Mouse (Mus musculus) forebrain, embryonic 16.5 days (tissue): Measurements from ENCODE around the gene 4921539E11Rik. TPM values are rescaled to one million over a fixed set of nuclear protein-coding genes. Genes with fewer than 3 reads are reported as not detected.

Experiments used
- ATAC-seq: fragments of 200-750 bp; cut with Nextera tagmentation; 2 replicates; pipeline ENCODE4 v1.8.0; 2017; ENCODE audit warnings: mild to moderate bottlenecking, moderate library complexity
- H3K27ac ChIP-seq: fragments of 300-500 bp; sonication (generic); 2 replicates; pipeline ENCODE4 v1.5.1; 2014; ENCODE audit warnings: low read length, control low read depth
- H3K27me3 ChIP-seq: fragments of 300-500 bp; sonication (generic); replicated peaks from 2 replicates; pipeline ENCODE4 v1.6.1; 2014; ENCODE audit warnings: low read length; ENCODE audit not compliant: control insufficient read depth, insufficient read depth
- H3K36me3 ChIP-seq: fragments of 300-500 bp; sonication (generic); 2 replicates; pipeline ENCODE4 v1.6.1; 2014; ENCODE audit not compliant: control insufficient read depth, insufficient read depth
- H3K4me1 ChIP-seq: fragments of 300-500 bp; sonication (generic); replicated peaks from 2 replicates; pipeline ENCODE4 v1.6.1; 2014; ENCODE audit warnings: low read length; ENCODE audit not compliant: control insufficient read depth, insufficient read depth
- H3K4me2 ChIP-seq: fragments of 300-500 bp; sonication (generic); 2 replicates; pipeline ENCODE4 v1.6.1; 2014; ENCODE audit warnings: mild to moderate bottlenecking, low read length, control low read depth
- H3K4me3 ChIP-seq: fragments of 300-500 bp; sonication (generic); replicated peaks from 2 replicates; pipeline ENCODE4 v1.5.1; 2014; ENCODE audit warnings: mild to moderate bottlenecking, low read length, control low read depth
- H3K9ac ChIP-seq: fragments of 300-500 bp; sonication (generic); replicated peaks from 2 replicates; pipeline ENCODE4 v1.6.1; 2014; ENCODE audit warnings: low read depth, low read length, control low read depth
- H3K9me3 ChIP-seq: fragments of 300-500 bp; sonication (generic); 2 replicates; pipeline ENCODE4 v1.6.1; 2016; ENCODE audit warnings: low read length; ENCODE audit not compliant: control insufficient read depth
- WGBS: fragments of 180-500 bp; shearing (Covaris S2); extraction: QIAGEN DNeasy Blood & Tissue Kit; methylation state at CpG from one replicate; pipeline ENCODE4 v1.1.7; 2014; 5-methylcytosine and 5-hydroxymethylcytosine counted together
- polyA plus RNA-seq: library from polyadenylated mRNA; unstranded; fragments of >200 nt; fragmentation: Nextera tagmentation; extraction: Ambion mirVana; gene quantifications from 2 replicates; pipeline ENCODE4 v1.2.1, GENCODE M21; 2015

4921539E11Rik gene
- polyA plus RNA-seq, 1 experiment from 2014 or later: not detected

GRCm38 (mm10) chr4:103214498-103214924 is 76.2 kb downstream of the 4921539E11Rik start:
- no peaks in the 10 kb centered on the region; the same call in 1 of the 2 replicates for H3K36me3 ChIP-seq
- peak overlapping the region; percentile 99 for H3K27ac ChIP-seq
- peak overlapping the region; percentile 46 for H3K4me2 ChIP-seq
- H3K4me3 ChIP-seq: peak overlapping the region; percentile 84
- peak; percentile 83 for ATAC-seq
- H3K27me3 ChIP-seq: no peaks in the 10 kb centered on the region
- peak overlapping the region; percentile 99 for H3K9ac ChIP-seq
- no peaks in the 10 kb centered on the region for H3K9me3 ChIP-seq
- WGBS: under 1% methylated on average over 47 of the region's 48 CpGs
- H3K4me1 ChIP-seq: peaks cover 9% of the 10 kb centered on the region

GRCm38 (mm10) chr4:103213859-103214497 is 76.7 kb downstream of the 4921539E11Rik start:
- Histone ChIP-seq H3K4me1 (peaks cover 9% of the 10 kb centered on the region), H3K36me3 (no peaks in the 10 kb centered on the region; the same call in 1 of the 2 replicates), H3K27ac (peak overlapping the region; percentile 99), H3K4me2 (peak overlapping the region; percentile 46), H3K27me3 (no peaks in the 10 kb centered on the region), H3K9me3 (no peaks in the 10 kb centered on the region), H3K4me3 (peak overlapping the region; percentile 84), H3K9ac (peak overlapping the region; percentile 99)
- ATAC-seq: no peak
- 3% methylated on average over 30 of the region's 30 CpGs for WGBS

GRCm38 (mm10) chr4:103208553-103208952 is 82.1 kb downstream of the 4921539E11Rik start:
- Histone ChIP-seq H3K4me2 (no peak overlapping the region), H3K9me3 (no peaks in the 10 kb centered on the region), H3K27me3 (no peaks in the 10 kb centered on the region), H3K36me3 (no peaks in the 10 kb centered on the region; the same call in 1 of the 2 replicates), H3K27ac (no peak overlapping the region), H3K9ac (no peak overlapping the region), H3K4me1 (peaks cover 5% of the 10 kb centered on the region), H3K4me3 (no peak overlapping the region)
- no peak for ATAC-seq
- WGBS: 93% methylated on average over 1 of the region's 1 CpGs

GRCm38 (mm10) chr4:103203646-103204045 is 87.0 kb downstream of the 4921539E11Rik start:
- no peaks in the 10 kb centered on the region for H3K9me3 ChIP-seq
- H3K36me3 ChIP-seq: peaks cover 7% of the 10 kb centered on the region; the same call in 1 of the 2 replicates
- 26% methylated on average over 2 of the region's 2 CpGs for WGBS
- peak; percentile 43; the same call in 1 of the 2 replicates for ATAC-seq
- H3K9ac ChIP-seq: no peak overlapping the region
- peaks cover 6% of the 10 kb centered on the region for H3K4me1 ChIP-seq
- no peak overlapping the region for H3K27ac ChIP-seq
- no peak overlapping the region for H3K4me3 ChIP-seq
- H3K27me3 ChIP-seq: no peaks in the 10 kb centered on the region
- no peak overlapping the region for H3K4me2 ChIP-seq

- Histone ChIP-seq H3K4me2 (no peak overlapping the region), H3K27ac (no peak overlapping the region), H3K4me3 (no peak overlapping the region), H3K27me3 (no peaks in the 10 kb centered on the region), H3K9me3 (no peaks in the 10 kb centered on the region), H3K9ac (no peak overlapping the region), H3K36me3 (peaks cover 7% of the 10 kb centered on the region; the same call in 1 of the 2 replicates), H3K4me1 (peaks cover 6% of the 10 kb centered on the region)
- ATAC-seq: no peak
- 96% methylated on average over 1 of the region's 1 CpGs for WGBS
Observed at GRCm38 (mm10) chr4:103200046-103200445, 90.6 kb downstream of the 4921539E11Rik start.

GRCm38 (mm10) chr4:103199086-103199485 is 91.6 kb downstream of the 4921539E11Rik start:
- no peak for ATAC-seq
- Histone ChIP-seq H3K4me1 (peaks cover 6% of the 10 kb centered on the region), H3K36me3 (peaks cover 7% of the 10 kb centered on the region; the same call in 1 of the 2 replicates), H3K4me3 (no peak overlapping the region), H3K9ac (no peak overlapping the region), H3K9me3 (no peaks in the 10 kb centered on the region), H3K27ac (no peak overlapping the region), H3K4me2 (no peak overlapping the region), H3K27me3 (no peaks in the 10 kb centered on the region)
- WGBS: 42% methylated on average over 4 of the region's 4 CpGs

GRCm38 (mm10) chr4:103197401-103197800 is 93.3 kb downstream of the 4921539E11Rik start:
- H3K4me2 ChIP-seq: no peak overlapping the region
- no peak for ATAC-seq
- 90% methylated on average over 8 of the region's 8 CpGs for WGBS

GRCm38 (mm10) chr4:103192421-103192820 is 98.2 kb downstream of the 4921539E11Rik start:
- Histone ChIP-seq H3K4me3 (no peak overlapping the region), H3K4me2 (no peak overlapping the region), H3K27me3 (no peaks in the 10 kb centered on the region), H3K27ac (no peak overlapping the region), H3K4me1 (no peaks in the 10 kb centered on the region), H3K9me3 (no peaks in the 10 kb centered on the region), H3K36me3 (peaks cover 3% of the 10 kb centered on the region; the same call in 1 of the 2 replicates), H3K9ac (no peak overlapping the region)
- no peak for ATAC-seq
- WGBS: 89% methylated on average over 2 of the region's 2 CpGs

More at GRCm38 (mm10) chr4:103197401-103197800, 93.3 kb downstream of the 4921539E11Rik start:
- Histone ChIP-seq H3K27me3 (no peaks in the 10 kb centered on the region), H3K4me1 (no peaks in the 10 kb centered on the region), H3K9ac (no peak overlapping the region), H3K9me3 (no peaks in the 10 kb centered on the region), H3K27ac (no peak overlapping the region), H3K36me3 (peaks cover 7% of the 10 kb centered on the region; the same call in 1 of the 2 replicates), H3K4me3 (no peak overlapping the region)

GRCm38 (mm10) chr4:103188786-103189640 is 101.7 kb downstream of the 4921539E11Rik start:
- Histone ChIP-seq H3K27me3 (no peaks in the 10 kb centered on the region), H3K9ac (no peak overlapping the region), H3K36me3 (peaks cover 5% of the 10 kb centered on the region), H3K4me3 (no peak overlapping the region), H3K9me3 (no peaks in the 10 kb centered on the region), H3K27ac (no peak overlapping the region), H3K4me1 (no peaks in the 10 kb centered on the region), H3K4me2 (no peak overlapping the region)
- 86% methylated on average over 8 of the region's 8 CpGs for WGBS
- ATAC-seq: no peak
